Mouse (Mus musculus) hindbrain, embryonic 15.5 days (tissue): ENCODE data around the gene Mtpn. TPM values are rescaled to one million over a fixed set of nuclear protein-coding genes. Genes with fewer than 3 reads are reported as not detected.

Experiments used
- ATAC-seq: fragments of 200-750 bp; cut with Nextera tagmentation; 2 replicates; pipeline ENCODE4 v1.8.0; 2017; ENCODE audit warnings: low read depth, moderate number of reproducible peaks, moderate TSS enrichment; ENCODE audit not compliant: low FRiP score
- H3K27ac ChIP-seq: fragments of 300-500 bp; sonication (generic); replicated peaks from 2 replicates; pipeline ENCODE4 v1.5.1; 2015; ENCODE audit warnings: mild to moderate bottlenecking, inconsistent platforms
- H3K27me3 ChIP-seq: fragments of 300-500 bp; sonication (generic); 2 replicates; pipeline ENCODE4 v1.6.1; 2015; ENCODE audit warnings: control low read depth, inconsistent platforms
- H3K36me3 ChIP-seq: fragments of 300-500 bp; sonication (generic); 2 replicates; pipeline ENCODE4 v1.6.1; 2015; ENCODE audit warnings: control low read depth, inconsistent platforms
- H3K4me1 ChIP-seq: fragments of 300-500 bp; sonication (generic); replicated peaks from 2 replicates; pipeline ENCODE4 v1.6.1; 2015; ENCODE audit warnings: control low read depth, inconsistent platforms
- H3K4me2 ChIP-seq: fragments of 300-500 bp; sonication (generic); 2 replicates; pipeline ENCODE4 v1.6.1; 2015; ENCODE audit warnings: moderate library complexity, mild to moderate bottlenecking, inconsistent platforms
- H3K4me3 ChIP-seq: fragments of 300-500 bp; sonication (generic); 2 replicates; pipeline ENCODE4 v1.5.1; 2015; ENCODE audit warnings: mild to moderate bottlenecking, inconsistent platforms
- H3K9ac ChIP-seq: fragments of 300-500 bp; sonication (generic); 2 replicates; pipeline ENCODE4 v1.6.1; 2015; ENCODE audit warnings: inconsistent platforms
- H3K9me3 ChIP-seq: fragments of 300-500 bp; sonication (generic); 2 replicates; pipeline ENCODE4 v1.6.1; 2016; ENCODE audit warnings: control low read depth, inconsistent platforms
- WGBS: fragments of 180-500 bp; shearing (Covaris S2); methylation state at CpG from one replicate; pipeline ENCODE4 v1.1.7; 2015; 5-methylcytosine and 5-hydroxymethylcytosine counted together
- polyA plus RNA-seq: library from polyadenylated mRNA; unstranded; fragments of >200 nt; fragmentation: Nextera tagmentation; extraction: Ambion mirVana; gene quantifications from 2 replicates; pipeline ENCODE4 v1.2.1, GENCODE M21; 2015

Gene Mtpn
- polyA plus RNA-seq: 208 and 209 TPM in 2 replicates

GRCm38 (mm10) chr6:35539304-35540009, at the start of gene Mtpn:
TSS of gene Mtpn (minus strand) at chr6:35539888.
- ATAC-seq: peak; percentile 100
- peak within 1 kb of the TSS; percentile 91 for H3K9ac ChIP-seq
- H3K36me3 ChIP-seq: no peaks in the 10 kb centered on the region
- peak within 1 kb of the TSS; percentile 78 for H3K4me2 ChIP-seq
- peak within 1 kb of the TSS; percentile 84 for H3K27ac ChIP-seq
- H3K9me3 ChIP-seq: no peaks in the 10 kb centered on the region
- H3K27me3 ChIP-seq: no peaks in the 10 kb centered on the region
- peaks cover 18% of the 10 kb centered on the region for H3K4me1 ChIP-seq
- under 1% methylated on average over 61 of the region's 61 CpGs for WGBS
- H3K4me3 ChIP-seq: peak within 1 kb of the TSS; percentile 95

GRCm38 (mm10) chr6:35568731-35569130, 29.0 kb upstream of the Mtpn start:
- no peak overlapping the region for H3K4me2 ChIP-seq
- no peaks in the 10 kb centered on the region for H3K36me3 ChIP-seq
- H3K9ac ChIP-seq: no peak overlapping the region
- no peak overlapping the region for H3K4me3 ChIP-seq
- H3K27ac ChIP-seq: no peak overlapping the region
- no peaks in the 10 kb centered on the region for H3K9me3 ChIP-seq
- no peaks in the 10 kb centered on the region for H3K4me1 ChIP-seq
- ATAC-seq: no peak
- no peaks in the 10 kb centered on the region for H3K27me3 ChIP-seq

GRCm38 (mm10) chr6:35567755-35568154, 28.1 kb upstream of the Mtpn start:
- H3K9me3 ChIP-seq: no peaks in the 10 kb centered on the region
- H3K9ac ChIP-seq: no peak overlapping the region
- no peak overlapping the region for H3K4me2 ChIP-seq
- no peaks in the 10 kb centered on the region for H3K4me1 ChIP-seq
- ATAC-seq: no peak
- H3K27ac ChIP-seq: no peak overlapping the region
- no peak overlapping the region for H3K4me3 ChIP-seq
- no peaks in the 10 kb centered on the region for H3K36me3 ChIP-seq
- no peaks in the 10 kb centered on the region for H3K27me3 ChIP-seq

- 60% methylated on average over 2 of the region's 2 CpGs for WGBS
- Histone ChIP-seq H3K36me3 (no peaks in the 10 kb centered on the region), H3K9me3 (no peaks in the 10 kb centered on the region), H3K27me3 (no peaks in the 10 kb centered on the region), H3K4me2 (no peak overlapping the region), H3K27ac (no peak overlapping the region), H3K4me3 (no peak overlapping the region), H3K9ac (no peak overlapping the region), H3K4me1 (no peaks in the 10 kb centered on the region)
- no peak for ATAC-seq
Observed at GRCm38 (mm10) chr6:35559950-35560349, 20.3 kb upstream of the Mtpn start.

DNA sequence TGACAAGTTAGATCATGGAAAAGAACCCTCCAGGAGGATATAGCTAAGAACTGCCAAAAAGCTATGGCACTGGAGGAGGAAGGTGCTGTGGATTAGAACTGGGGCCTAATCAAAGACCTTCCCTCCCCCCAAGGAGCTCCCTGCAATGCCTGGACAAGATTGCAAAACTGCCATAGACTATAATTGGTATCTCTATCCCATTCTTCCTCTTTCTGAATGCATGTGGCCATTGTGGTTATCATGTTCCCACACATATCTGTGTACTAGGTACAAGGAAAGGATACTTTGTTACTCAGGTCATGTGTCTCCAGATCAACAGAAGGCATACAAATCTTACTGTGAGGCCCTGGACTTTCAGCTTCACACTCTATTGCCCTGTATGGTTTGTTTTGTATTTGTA, 4.7 kb upstream of the Mtpn start:
- ATAC-seq: no peak
- no peak overlapping the region for H3K4me2 ChIP-seq
- no peaks in the 10 kb centered on the region for H3K27me3 ChIP-seq
- no peaks in the 10 kb centered on the region for H3K9me3 ChIP-seq
- no peaks in the 10 kb centered on the region for H3K36me3 ChIP-seq
- H3K4me1 ChIP-seq: no peaks in the 10 kb centered on the region
- no peak overlapping the region for H3K27ac ChIP-seq
- H3K4me3 ChIP-seq: no peak overlapping the region
- no peak overlapping the region for H3K9ac ChIP-seq

DNA sequence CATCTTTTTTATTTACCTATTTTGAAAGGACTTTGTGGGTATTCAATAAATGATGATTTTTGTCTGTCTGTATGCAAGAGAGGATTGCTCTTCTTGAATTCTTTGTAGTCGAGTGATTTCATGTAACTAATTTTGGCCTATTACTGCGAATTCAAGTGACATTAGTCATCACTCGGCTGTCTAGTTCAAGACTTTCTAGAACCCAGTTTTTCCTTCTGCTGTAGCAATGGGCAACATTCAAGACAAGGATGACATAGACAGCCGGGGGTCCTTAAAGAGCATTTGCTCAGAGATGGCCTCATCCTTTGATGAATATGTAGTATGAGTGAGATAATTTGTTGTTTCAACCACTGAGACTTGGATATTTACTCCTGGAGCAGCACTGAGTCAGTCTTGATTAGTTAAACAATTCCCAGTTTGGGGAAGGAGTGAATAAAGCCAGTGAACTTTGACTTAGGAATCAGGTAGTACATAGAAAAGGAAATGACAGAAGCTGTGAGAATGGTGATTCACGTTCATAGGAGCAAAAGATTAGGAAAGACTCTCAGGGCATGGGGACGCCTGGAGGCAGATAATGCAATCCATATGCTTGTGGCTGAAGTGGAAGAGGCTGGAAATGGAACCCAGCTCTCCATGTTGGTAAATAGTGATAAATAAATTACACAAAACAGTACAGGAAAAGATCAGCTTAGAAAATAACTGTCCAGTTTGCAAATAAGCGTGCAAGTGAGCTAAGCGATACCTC, 3.1 kb upstream of the Mtpn start:
- no peak overlapping the region for H3K27ac ChIP-seq
- WGBS: 85% methylated on average over 8 of the region's 8 CpGs
- ATAC-seq: no peak
- no peak overlapping the region for H3K4me3 ChIP-seq
- H3K4me2 ChIP-seq: no peak overlapping the region
- H3K9ac ChIP-seq: no peak overlapping the region
- peaks cover 10% of the 10 kb centered on the region for H3K4me1 ChIP-seq
- H3K27me3 ChIP-seq: no peaks in the 10 kb centered on the region
- no peaks in the 10 kb centered on the region for H3K36me3 ChIP-seq
- H3K9me3 ChIP-seq: no peaks in the 10 kb centered on the region

DNA sequence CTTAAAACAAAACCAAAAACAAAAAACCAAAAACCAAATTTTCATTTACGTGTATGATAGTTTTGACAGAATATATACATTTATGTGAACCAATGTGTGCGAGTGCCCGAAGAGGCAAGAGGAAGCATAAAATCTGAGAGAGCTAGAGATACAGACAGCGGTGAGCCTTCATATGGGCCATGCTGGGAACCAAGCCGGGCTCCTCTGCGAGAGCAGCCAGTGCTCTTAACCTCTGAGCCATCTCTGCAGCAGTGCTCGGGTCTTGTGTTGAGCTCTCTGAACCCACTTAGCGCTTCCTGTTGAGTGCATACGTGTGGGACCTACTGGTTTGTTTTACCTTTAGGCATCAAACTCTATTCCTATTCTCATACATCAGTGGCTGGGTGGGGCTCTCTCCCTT, 689 bp upstream of the Mtpn start:
- Histone ChIP-seq H3K27ac (no peak overlapping the region), H3K9ac (no peak overlapping the region), H3K36me3 (no peaks in the 10 kb centered on the region), H3K27me3 (no peaks in the 10 kb centered on the region), H3K4me1 (peaks cover 18% of the 10 kb centered on the region), H3K4me2 (no peak overlapping the region), H3K9me3 (no peaks in the 10 kb centered on the region), H3K4me3 (no peak overlapping the region)
- WGBS: 93% methylated on average over 9 of the region's 9 CpGs
- ATAC-seq: no peak

GRCm38 (mm10) chr6:35538757-35539303, 858 bp downstream of the Mtpn start:
- H3K27ac ChIP-seq: peak overlapping the region; percentile 84
- ATAC-seq: no peak
- peak overlapping the region; percentile 91 for H3K9ac ChIP-seq
- no peaks in the 10 kb centered on the region for H3K36me3 ChIP-seq
- H3K4me3 ChIP-seq: peak overlapping the region; percentile 95
- WGBS: 6% methylated on average over 21 of the region's 21 CpGs
- H3K27me3 ChIP-seq: no peaks in the 10 kb centered on the region
- H3K4me2 ChIP-seq: peak overlapping the region; percentile 78
- no peaks in the 10 kb centered on the region for H3K9me3 ChIP-seq
- H3K4me1 ChIP-seq: peaks cover 18% of the 10 kb centered on the region

GRCm38 (mm10) chr6:35536021-35536420, 3.7 kb downstream of the Mtpn start:
- Histone ChIP-seq H3K4me2 (no peak overlapping the region), H3K9me3 (no peaks in the 10 kb centered on the region), H3K4me1 (peaks cover 18% of the 10 kb centered on the region), H3K4me3 (no peak overlapping the region), H3K27me3 (no peaks in the 10 kb centered on the region), H3K36me3 (no peaks in the 10 kb centered on the region), H3K9ac (no peak overlapping the region), H3K27ac (no peak overlapping the region)
- ATAC-seq: no peak
- WGBS: 89% methylated on average over 7 of the region's 7 CpGs

DNA sequence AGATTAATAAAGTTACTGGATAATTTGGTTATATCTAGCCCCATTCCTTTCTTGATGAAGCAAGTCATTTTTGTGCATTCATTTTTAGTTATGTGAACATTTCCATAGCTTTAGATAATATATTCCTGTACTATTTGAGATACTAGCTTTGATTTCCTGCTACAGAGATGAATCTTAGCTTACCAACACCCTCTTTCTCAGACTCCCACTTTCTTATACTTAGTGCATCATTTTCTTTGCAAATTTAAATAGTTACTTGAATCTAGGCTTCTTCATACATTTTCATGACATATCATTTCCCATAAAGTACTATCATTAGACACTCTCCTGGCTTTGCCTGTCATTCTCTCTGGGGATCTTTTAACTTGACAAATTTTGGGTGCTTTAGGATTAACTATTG, 26.3 kb downstream of the Mtpn start:
- Histone ChIP-seq H3K4me3 (no peak overlapping the region), H3K9me3 (no peaks in the 10 kb centered on the region), H3K9ac (no peak overlapping the region), H3K36me3 (peaks cover 11% of the 10 kb centered on the region), H3K4me2 (no peak overlapping the region), H3K4me1 (no peaks in the 10 kb centered on the region), H3K27ac (no peak overlapping the region), H3K27me3 (no peaks in the 10 kb centered on the region)
- no peak for ATAC-seq

GRCm38 (mm10) chr6:35504781-35505180, 34.9 kb downstream of the Mtpn start:
- H3K9me3 ChIP-seq: no peaks in the 10 kb centered on the region
- no peak overlapping the region for H3K4me3 ChIP-seq
- no peak overlapping the region for H3K27ac ChIP-seq
- 91% methylated on average over 2 of the region's 2 CpGs for WGBS
- no peaks in the 10 kb centered on the region for H3K27me3 ChIP-seq
- no peak for ATAC-seq
- H3K4me2 ChIP-seq: no peak overlapping the region
- no peaks in the 10 kb centered on the region for H3K36me3 ChIP-seq
- no peak overlapping the region for H3K9ac ChIP-seq
- H3K4me1 ChIP-seq: no peaks in the 10 kb centered on the region

DNA sequence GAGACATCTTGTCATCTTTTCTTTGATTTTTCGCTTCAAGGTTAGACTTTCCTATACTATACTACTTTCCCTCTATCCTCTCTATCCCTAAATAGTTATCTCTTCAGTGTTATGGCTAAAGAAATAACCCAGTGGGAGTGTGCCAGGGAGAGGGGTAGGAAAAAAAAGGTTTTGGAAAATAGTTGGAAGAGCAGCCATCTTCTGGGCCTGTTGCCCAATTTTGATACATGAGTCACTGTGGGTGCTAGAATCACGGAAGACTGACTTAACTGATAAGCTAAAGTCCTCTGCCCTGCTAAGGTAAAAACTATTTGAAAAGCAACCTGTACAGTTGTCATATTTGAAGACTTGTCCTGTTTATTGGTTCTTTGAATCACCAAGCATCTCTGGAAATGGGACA, 36.8 kb downstream of the Mtpn start:
- Histone ChIP-seq H3K4me2 (no peak overlapping the region), H3K36me3 (no peaks in the 10 kb centered on the region), H3K4me1 (no peaks in the 10 kb centered on the region), H3K9ac (no peak overlapping the region), H3K27ac (no peak overlapping the region), H3K27me3 (no peaks in the 10 kb centered on the region), H3K9me3 (no peaks in the 10 kb centered on the region), H3K4me3 (no peak overlapping the region)
- ATAC-seq: no peak
- WGBS: 84% methylated on average over 2 of the region's 2 CpGs
